Mouse (Mus musculus): ENCODE results near the gene Zfp606.

The Zfp606 gene

DNA sequence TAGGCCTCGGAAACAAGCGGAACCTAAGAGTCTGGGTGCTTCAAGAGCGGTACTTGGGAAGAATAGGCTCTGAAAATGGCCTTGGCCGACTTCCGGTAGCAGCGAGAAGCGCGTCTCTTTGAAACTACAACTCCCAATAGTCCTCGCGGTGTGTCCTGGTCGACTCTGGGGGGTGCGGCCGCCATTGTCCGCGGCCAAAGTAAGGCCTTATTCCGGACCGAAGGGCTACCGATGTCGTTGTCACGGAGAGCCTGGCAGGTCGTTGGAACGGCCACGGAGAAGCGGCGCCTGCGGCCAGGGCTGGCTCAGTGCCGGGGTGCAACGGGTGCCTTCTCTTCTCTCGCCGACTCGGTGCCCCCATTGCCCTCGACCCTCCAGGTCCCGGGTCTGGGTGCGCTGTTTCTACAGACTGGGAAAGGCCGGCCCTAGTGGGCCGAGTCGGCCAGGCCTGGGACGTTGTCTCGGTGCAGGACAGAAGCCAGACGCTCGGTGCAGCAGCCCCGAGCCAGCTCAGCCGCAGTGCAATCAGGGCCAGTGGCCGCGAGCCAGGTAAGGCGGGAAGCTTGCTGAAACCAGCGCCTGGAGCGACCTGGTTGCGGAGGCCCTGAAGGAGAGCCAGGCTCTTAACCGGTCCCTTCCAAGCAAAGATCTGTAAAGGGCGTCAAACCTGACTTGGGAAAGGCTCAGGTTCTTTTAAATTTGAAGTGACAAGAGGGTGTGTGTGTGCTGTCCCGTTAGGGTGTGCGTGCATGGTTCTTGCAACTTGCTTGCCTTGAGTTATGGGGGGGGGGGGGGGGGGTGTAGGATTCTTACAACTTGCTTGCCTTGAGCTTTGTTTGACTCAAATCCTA lies at the start of gene Zfp606:
Gene Zfp606, plus strand, starts transcription at position 136 of the 851 bp plus-strand sequence.
- peak; percentile 91 for DNase-seq

DNA sequence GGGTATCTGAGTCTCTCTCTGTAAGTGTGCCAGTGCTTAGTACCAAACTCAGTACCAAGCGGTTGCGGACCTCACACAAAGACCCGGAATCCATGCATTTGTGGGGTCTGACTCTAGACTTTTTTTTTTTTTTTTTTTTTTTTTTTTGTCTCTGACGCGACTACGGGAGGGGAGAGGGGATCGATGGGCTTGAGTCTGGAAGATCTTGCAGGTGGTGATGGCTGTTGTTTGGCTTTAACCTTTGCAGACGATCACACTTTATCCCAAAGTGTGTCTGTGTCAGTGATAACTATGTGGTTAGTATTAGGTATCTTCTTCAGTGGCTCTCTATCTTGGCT lies 885 bp downstream of the Zfp606 start:
- DNase-seq = no peak

DNA sequence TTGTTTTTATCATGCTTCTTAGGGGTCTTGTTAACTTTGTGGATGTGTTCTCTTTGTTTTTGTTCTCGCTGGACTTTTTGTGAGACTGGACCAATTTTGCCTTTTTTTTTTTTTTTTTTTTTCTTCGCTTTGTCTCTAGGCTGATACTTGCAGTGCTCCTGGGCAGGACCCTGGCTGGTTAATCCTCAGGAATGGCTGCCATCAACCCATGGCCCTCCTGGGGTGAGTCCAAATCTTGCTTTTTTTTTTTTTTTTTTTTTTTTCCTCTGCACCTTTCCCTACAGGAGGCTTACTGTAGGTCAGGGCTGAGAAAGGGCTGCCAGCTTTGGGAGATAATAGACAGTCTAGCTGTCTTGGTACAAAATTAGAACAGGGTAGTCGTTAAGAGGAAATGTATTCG lies 1.4 kb downstream of the Zfp606 start:
- DNase-seq = no peak

DNA sequence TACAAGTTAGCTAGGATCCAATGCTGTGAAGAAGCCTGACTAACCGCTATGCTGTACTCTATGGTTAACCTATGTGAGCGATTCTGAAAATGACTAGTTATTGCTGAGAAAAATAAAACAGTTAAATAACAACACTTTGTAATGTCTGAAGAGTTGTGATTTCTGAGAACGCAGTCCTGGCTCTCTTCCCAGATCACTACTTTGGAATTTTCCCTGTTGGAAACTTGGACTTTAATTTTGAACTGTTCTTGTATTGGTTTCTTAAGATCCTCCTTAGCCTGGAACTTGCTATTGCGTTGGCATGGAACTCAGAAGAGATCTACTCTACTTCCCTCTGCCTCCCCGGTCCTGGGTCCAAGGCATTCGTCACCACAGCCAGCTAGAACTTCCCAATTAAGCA lies 5.7 kb downstream of the Zfp606 start:
- DNase-seq = no peak

DNA sequence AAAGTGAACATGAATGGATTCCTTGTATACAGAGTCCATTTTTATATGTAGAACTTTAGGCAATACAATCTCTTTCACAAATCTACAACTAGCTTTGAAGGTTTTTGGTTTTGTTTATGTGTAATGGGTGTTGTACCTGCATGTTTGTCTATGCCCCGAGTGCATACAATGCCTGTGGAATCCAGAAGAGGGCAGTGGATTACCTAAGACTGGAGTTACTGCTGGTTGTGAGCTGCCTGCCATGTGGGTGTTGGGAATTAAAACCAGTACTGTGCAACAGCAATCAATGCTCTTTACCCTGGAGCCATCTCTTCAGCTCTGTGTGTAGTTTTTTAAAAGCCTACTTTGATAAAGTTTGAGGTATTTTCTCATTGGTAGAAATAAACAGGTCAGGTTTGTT lies 7.9 kb downstream of the Zfp606 start:
- no peak for DNase-seq

DNA sequence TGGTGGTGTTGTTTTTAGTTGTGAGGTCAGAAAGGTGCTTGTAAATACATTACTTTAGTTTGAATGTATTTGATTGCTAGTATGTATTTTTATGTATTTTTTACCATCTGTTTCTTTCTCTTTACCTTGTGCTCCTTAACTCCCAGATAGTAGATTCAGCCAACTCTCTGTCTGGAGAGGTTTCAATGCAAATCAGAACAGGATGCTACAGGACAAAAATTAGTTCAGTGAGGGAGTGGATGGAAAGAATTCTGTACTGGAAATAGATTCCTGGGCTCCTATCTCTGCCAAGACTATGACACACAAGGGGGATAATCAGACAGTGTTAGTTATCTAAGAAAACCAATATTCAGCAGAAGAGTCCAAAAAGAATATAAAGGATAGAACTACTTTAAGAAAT lies 8.6 kb downstream of the Zfp606 start:
- DNase-seq = no peak

DNA sequence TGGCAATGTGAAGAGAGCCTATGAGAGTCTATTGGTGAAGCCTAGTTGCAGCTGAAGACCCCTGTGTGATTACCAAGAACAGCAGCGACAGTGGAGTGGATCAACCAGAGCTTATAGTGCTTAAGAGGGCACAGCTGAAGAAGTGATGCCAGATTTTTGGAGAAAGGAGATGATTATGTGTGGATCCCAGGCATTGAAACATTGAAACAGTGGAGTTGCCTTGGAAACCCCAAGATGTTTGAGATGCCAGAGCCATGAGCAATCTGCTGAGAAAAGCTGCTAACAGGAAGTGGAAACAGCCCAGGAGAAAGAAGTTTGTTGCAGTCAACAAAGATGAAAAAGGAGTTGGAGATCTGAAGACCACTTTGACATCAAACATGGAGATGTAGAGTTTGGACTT lies 32.8 kb downstream of the Zfp606 start:
- DNase-seq = no peak

DNA sequence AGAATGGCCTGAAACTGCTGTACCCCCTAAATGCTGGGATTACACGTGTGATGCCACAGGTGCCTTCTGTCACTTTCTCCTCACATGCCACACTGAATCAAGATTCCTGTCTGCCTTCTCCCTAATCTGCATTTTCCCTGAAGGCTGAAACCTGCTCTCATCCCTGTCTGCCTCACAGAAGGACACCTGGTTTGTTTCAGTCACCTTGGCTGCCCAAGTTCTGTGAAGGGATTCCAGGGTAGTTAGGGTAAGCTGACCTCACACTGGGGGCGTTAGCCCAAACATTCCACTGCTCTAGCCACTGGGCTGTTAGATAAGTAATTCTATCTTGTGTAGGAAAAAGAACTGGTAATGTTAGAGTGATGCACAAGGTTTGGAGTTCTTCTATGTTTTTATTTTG lies 34.1 kb downstream of the Zfp606 start, which contains the start of gene 2900092C05Rik:
Gene 2900092C05Rik, plus strand, starts transcription at position 301 of the 400 bp plus-strand sequence.
- DNase-seq = no peak
